Mouse (Mus musculus): Measurements from ENCODE around the gene Fam53b. TPM values are rescaled to one million over a fixed set of nuclear protein-coding genes. Genes with fewer than 3 reads are reported as not detected.

Gene Fam53b
- total RNA-seq, 4 experiments from 2014 or later: 17.4 to 31.8 (median 21.1) TPM

DNA sequence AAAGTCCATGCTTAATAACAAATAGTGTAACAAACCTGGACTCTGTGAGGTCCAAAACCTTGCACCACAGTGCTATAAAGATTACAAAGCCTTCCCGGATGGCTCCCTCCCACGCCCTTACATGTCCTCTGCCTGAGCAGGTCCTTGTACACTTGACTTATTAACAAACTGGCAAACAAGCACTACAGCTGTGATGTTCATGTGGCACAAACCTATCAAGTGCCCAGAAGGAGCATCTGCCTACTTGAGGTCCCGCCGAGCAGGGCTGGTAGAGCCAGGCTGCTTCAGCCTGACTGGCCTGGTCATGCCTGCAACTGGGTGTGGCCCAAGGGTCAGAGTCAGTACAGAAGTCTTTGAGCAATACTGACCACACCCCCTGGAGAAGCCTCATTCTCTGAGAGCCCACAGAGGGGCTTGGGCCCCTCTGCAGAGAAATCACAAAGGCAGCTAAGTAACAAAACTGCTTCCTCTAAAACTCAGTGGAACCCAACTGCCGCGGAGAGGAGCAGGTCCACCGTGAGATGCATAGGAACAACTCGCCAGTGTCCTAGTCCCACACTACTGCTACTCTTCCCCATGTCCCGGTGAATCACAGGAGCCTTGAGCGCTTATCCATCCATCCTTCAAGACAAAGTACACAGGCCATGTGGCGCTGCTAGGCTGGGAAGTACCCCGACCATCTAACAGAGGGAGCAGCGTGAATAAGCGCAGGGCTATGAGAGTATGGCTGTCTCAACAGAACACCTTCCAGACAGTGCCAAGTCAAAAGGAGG, 23.1 kb downstream of the Fam53b start:
- DNase-seq (ENCODE audit: low spot score in 2 of 2): no peak

- DNase-seq (ENCODE audit: low spot score in 2 of 2): no peak
Measured at GRCm38 (mm10) chr7:132788826-132789225, 24.9 kb downstream of the Fam53b start.

DNA sequence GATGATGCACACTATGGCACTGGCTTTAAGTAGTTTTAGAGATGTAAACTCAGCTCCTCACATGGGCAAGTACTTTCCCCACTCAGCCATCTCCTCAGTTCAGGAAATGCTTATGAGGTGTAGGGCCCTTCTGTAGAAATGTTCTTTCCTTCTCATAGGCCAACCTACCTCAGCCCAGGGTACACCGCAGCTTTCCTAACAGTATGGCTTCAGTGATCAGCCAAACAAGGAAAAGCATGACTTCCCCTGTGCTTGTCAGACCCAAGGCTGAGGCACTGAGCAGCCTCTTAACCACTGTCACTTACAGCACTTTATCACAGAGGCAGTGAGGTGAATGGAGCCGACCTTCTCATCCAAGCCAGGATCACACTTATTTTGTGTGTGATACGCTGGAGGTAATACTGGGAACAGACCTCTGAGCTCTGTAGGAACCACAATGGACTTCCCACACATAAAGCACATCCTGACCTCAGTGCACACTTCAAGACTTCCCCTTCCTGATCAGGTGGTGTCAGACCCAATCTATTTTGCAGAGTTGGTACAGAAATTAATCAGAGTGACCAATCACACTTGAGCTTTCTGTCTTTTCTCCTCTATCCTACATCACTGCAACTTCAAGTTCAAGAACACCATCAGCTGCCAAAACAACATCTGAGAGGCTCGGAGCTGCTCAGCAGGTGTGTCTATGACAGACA, 26.0 kb downstream of the Fam53b start:
- no peak for DNase-seq (ENCODE audit: low spot score in 2 of 2)

DNA sequence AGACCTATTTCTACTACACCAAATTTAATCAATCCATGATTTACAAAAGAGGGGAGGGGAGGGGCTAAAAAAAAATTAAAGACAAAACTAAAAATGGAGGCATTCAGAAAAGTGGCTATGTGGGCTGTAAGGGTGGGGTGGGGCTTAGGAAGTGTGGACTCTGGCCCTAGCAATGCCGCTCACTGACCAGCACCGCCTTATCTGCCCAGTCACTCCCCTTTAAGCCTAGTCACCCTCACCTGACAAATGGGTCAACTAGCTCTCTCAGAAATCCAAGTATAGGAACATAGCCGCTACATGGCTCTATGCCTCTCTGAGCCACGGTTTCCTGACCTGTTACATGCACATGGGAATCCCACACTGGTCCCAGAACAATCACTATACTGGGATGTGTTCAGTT, 26.7 kb downstream of the Fam53b start:
- DNase-seq (ENCODE audit: low spot score in 2 of 2): no peak

DNA sequence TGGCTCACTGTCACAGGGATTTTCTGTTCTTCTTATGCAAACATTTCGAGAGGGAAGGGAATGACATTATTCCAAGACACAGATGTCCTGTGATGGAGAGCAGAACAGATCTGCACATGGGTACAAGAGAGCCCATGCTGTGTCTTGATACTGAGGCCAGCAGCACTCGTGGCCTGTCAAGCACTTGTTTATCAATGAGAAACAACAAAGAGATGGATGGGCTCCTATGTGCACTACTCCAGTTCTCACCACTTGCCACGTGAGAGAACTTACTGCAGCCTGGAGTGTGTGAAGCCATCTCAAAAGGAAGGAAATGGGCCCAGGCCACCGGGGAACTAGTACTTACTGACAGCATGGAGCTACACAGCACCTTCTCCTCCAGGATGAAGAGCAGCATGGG, 27.2 kb downstream of the Fam53b start:
- DNase-seq (ENCODE audit: low spot score in 2 of 2): no peak

- no peak for DNase-seq (ENCODE audit: low spot score in 2 of 2)
Measured at GRCm38 (mm10) chr7:132786011-132786410, 27.7 kb downstream of the Fam53b start.

DNA sequence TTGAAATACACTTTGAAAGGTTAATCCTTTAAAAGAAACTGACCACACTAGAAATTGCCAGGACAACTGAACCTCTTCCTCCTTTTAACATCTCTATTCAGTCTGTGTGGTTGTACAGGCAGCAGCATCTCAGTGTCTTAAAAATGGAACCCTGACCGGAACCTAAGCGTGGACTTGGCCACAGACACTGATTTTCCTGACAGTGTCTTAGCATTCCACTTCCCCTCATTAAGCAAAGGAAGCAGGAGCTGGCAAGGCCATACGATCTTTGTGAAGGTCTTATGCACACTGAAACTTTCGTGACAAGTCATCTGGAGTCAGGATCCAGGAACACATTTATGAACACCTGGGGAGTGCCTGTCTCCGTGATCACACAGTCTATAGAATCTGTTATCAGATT, 29.6 kb downstream of the Fam53b start:
- no peak for DNase-seq (ENCODE audit: low spot score in 2 of 2)

GRCm38 (mm10) chr7:132781850-132782249, 31.8 kb downstream of the Fam53b start:
- DNase-seq (ENCODE audit: low spot score in 2 of 2): peak in 1 of 2 experiments; percentile 61

- no peak for DNase-seq (ENCODE audit: low spot score in 2 of 2)
Measured at GRCm38 (mm10) chr7:132781130-132781814, 32.4 kb downstream of the Fam53b start.

- DNase-seq (ENCODE audit: low spot score in 2 of 2): peak in 1 of 2 experiments; percentile 54
Measured at GRCm38 (mm10) chr7:132780611-132781010, 33.1 kb downstream of the Fam53b start.

DNA sequence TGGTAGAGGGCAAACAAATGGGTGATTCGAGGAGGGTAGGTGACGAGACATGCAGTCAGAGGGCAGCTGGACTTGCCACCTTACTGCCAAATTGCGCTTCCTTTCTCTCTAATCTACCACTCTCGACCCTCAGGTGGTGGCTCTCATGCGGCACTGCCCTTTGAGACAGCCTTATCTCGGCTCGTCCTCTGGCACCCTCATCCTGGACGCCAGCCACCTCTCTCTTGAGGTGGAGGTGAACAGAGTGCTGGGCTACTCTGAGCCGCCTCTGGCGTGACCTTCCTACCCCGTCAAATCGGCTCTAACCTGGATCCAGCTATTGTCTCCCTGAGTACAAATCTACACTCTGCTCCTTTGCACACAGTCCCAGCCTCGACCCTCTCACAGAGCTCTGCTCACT, 35.1 kb downstream of the Fam53b start:
- no peak for DNase-seq (ENCODE audit: low spot score in 2 of 2)

- DNase-seq (ENCODE audit: low spot score in 2 of 2): no peak
Measured at GRCm38 (mm10) chr7:132777728-132778453, 35.8 kb downstream of the Fam53b start.

DNA sequence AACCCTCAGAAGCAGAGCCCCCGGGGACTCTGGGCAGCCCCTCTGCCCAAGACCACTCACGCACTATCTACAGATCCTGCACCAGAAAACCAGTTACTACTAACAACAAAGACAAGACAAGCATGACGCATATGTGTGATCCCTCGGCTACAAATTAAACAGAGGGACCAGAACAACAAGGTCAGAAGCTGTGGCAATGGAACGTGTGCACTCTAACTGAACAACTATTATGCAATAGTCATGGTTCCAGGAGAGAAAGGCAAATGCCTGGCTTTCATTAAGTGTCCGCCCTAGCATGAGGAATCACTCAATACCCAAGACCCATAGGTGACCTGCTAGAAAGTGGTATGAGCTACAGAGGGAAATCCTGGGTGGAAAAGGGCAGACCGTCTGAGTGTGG, 36.6 kb downstream of the Fam53b start:
- no peak for DNase-seq (ENCODE audit: low spot score in 2 of 2)

- no peak for DNase-seq (ENCODE audit: low spot score in 2 of 2)
Measured at GRCm38 (mm10) chr7:132776338-132777111, 37.2 kb downstream of the Fam53b start.

- DNase-seq (ENCODE audit: low spot score in 2 of 2): no peak
Measured at GRCm38 (mm10) chr7:132775922-132776321, 37.8 kb downstream of the Fam53b start.

DNA sequence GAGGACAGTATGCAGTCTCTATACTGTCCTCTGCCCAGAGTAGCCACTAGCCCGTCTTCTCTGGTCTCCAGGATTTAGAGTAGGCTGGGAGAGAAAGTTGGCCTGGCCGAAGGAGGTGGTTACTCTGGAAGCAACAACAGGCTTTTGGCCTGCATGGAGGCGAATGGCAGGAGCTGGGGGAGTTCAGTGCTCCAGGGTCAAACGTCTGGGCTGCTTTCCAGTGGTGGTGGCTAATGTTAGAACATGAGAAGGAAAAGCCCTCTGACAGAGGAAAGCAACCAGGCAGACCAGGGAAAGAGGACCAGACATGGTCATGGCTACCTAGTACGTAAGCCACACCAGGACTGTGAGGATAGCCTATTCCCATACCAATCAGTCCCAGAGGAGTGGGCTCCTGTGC, 38.4 kb downstream of the Fam53b start:
- peak; percentile 70 to 82 for DNase-seq (ENCODE audit: low spot score in 2 of 2)

DNA sequence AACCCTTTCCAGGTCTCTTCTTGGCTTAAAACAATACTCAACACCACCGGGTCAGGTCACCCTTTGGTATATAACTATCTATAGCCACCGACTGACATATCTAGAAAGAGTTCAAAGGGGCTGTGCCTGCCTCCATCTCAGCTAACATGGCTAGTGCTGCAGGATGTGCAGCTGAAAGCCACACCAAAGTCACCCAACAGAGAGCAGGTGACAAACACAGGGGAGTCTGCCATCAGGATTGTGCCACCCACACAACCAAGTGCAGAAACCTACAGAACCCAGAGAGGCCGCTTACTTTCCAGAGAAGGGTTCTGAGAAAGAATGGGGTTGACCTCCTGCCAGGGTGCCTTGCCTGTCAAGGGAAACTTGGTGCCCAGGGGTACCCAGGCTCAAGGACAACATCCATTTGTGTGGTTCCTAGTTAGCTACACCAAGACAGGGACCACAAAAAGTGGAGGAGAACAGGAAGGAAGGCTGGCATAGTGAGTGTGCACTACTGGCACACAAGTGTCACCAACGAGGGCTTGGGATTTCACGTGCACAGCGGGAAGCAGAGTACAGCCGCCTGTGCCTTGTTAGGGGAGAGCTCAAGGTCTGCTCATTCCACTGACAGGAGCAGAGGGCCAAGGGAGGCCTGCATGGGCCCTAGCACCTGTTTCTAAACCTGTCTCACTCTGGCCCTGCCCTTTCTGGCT, 40.5 kb downstream of the Fam53b start:
- no peak for DNase-seq (ENCODE audit: low spot score in 2 of 2)

DNA sequence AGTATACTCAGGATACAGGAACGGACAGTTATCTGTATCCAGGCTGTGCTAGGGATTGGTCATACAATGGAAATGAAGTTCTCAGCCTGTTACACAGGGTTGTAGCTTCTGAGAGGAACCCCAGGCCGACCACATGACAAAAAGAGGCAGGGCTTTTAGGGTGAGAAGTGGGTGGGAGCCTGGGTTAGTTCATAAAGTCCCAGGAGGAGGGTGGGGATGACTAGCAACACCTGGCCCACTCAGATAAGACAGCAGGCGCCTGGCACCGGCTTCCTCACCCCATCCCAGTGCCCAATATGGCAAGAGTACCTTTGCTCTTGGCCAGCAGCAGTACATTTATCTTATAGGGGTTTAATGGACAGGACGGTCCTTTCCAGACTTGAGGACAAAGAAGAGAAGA, 41.2 kb downstream of the Fam53b start:
- no peak for DNase-seq (ENCODE audit: low spot score in 2 of 2)

- no peak for DNase-seq (ENCODE audit: low spot score in 2 of 2)
Measured at GRCm38 (mm10) chr7:132768498-132769344, 45.0 kb downstream of the Fam53b start.

Data from gastrocnemius, adult 8-10 months (tissue).